Mouse (Mus musculus) ovary, postnatal 36 days (tissue): Measurements from ENCODE around the gene Baz2b.

Experiments used
- DNase-seq: peaks from one replicate; pipeline ENCODE4 v3.0.0; 2022; ENCODE audit warnings: low spot score, mixed read lengths

The Baz2b gene

GRCm38 (mm10) chr2:60132269-60133042 is 77.2 kb downstream of the Baz2b start:
- DNase-seq = no peak

GRCm38 (mm10) chr2:60128631-60129030 is 81.0 kb downstream of the Baz2b start:
- no peak for DNase-seq

- no peak for DNase-seq
Measured at GRCm38 (mm10) chr2:60126831-60127230, 82.8 kb downstream of the Baz2b start.

- DNase-seq = no peak
Measured at GRCm38 (mm10) chr2:60126292-60126691, 83.3 kb downstream of the Baz2b start.

- DNase-seq = peak; percentile 68
Measured at GRCm38 (mm10) chr2:60125049-60126004, 84.3 kb downstream of the Baz2b start.

- DNase-seq = peak; percentile 70
Measured at GRCm38 (mm10) chr2:60124648-60125048, 85.0 kb downstream of the Baz2b start.

GRCm38 (mm10) chr2:60123911-60124647 is 85.6 kb downstream of the Baz2b start:
- DNase-seq = no peak

- DNase-seq = no peak
Measured at GRCm38 (mm10) chr2:60123061-60123874, 86.4 kb downstream of the Baz2b start.

- no peak for DNase-seq
Measured at GRCm38 (mm10) chr2:60122188-60122587, 87.5 kb downstream of the Baz2b start.

GRCm38 (mm10) chr2:60120681-60121080 is 89.0 kb downstream of the Baz2b start:
- DNase-seq = no peak

GRCm38 (mm10) chr2:60118684-60119558 is 90.7 kb downstream of the Baz2b start:
- no peak for DNase-seq

- DNase-seq = no peak
Measured at GRCm38 (mm10) chr2:60117867-60118266, 91.8 kb downstream of the Baz2b start.

- no peak for DNase-seq
Measured at GRCm38 (mm10) chr2:60115891-60116554, 93.6 kb downstream of the Baz2b start.

- DNase-seq = no peak
Measured at GRCm38 (mm10) chr2:60114901-60115300, 94.7 kb downstream of the Baz2b start.

GRCm38 (mm10) chr2:60113661-60114560 is 95.7 kb downstream of the Baz2b start:
- DNase-seq = no peak

GRCm38 (mm10) chr2:60112116-60112515 is 97.5 kb downstream of the Baz2b start:
- DNase-seq = no peak

- no peak for DNase-seq
Measured at GRCm38 (mm10) chr2:60109001-60109400, 100.6 kb downstream of the Baz2b start.

GRCm38 (mm10) chr2:60096625-60097024 is 113.0 kb downstream of the Baz2b start:
- no peak for DNase-seq

GRCm38 (mm10) chr2:60090280-60090679 is 119.4 kb downstream of the Baz2b start:
- no peak for DNase-seq
